Mouse (Mus musculus) limb, embryonic 11.5 days (tissue): ENCODE measurements around the gene Soga3. TPM values are rescaled to one million over a fixed set of nuclear protein-coding genes. Genes with fewer than 3 reads are reported as not detected.

Experiments
- ATAC-seq: fragments of 200-750 bp; cut with Nextera tagmentation; 2 replicates; pipeline ENCODE4 v1.8.0; 2017; ENCODE audit warnings: low read depth; ENCODE audit not compliant: insufficient number of reproducible peaks, low FRiP score, low TSS enrichment
- DNase-seq: peaks from one replicate; pipeline ENCODE4 v3.0.0-alpha.2; 2015; ENCODE audit warnings: low spot score
- H3K27ac ChIP-seq: fragments of 300-500 bp; sonication (generic); replicated peaks from 2 replicates; pipeline ENCODE4 v1.5.1; 2014; ENCODE audit warnings: low read depth, mild to moderate bottlenecking, low read length
- H3K27me3 ChIP-seq: fragments of 300-500 bp; sonication (generic); 2 replicates; pipeline ENCODE4 v1.6.1; 2014; ENCODE audit warnings: mild to moderate bottlenecking, low read length, mixed read lengths; ENCODE audit not compliant: control insufficient read depth, insufficient read depth
- H3K36me3 ChIP-seq: fragments of 300-500 bp; sonication (generic); 2 replicates; pipeline ENCODE4 v1.6.1; 2014; ENCODE audit warnings: mild to moderate bottlenecking, low read length, moderate library complexity, mixed read lengths; ENCODE audit not compliant: control insufficient read depth, insufficient read depth
- H3K4me1 ChIP-seq: fragments of 300-500 bp; sonication (generic); 2 replicates; pipeline ENCODE4 v1.6.1; 2014; ENCODE audit warnings: low read length, mixed read lengths; ENCODE audit not compliant: control insufficient read depth, insufficient read depth
- H3K4me2 ChIP-seq: fragments of 300-500 bp; sonication (generic); 2 replicates; pipeline ENCODE4 v1.6.1; 2014; ENCODE audit warnings: low read depth, mild to moderate bottlenecking, moderate library complexity; ENCODE audit not compliant: severe bottlenecking
- H3K4me3 ChIP-seq: fragments of 300-500 bp; sonication (generic); 2 replicates; pipeline ENCODE4 v1.5.1; 2014; ENCODE audit warnings: low read depth, low read length
- H3K9ac ChIP-seq: fragments of 300-500 bp; sonication (generic); 2 replicates; pipeline ENCODE4 v1.6.1; 2014; ENCODE audit warnings: mild to moderate bottlenecking, low read length
- H3K9me3 ChIP-seq: fragments of 300-500 bp; sonication (generic); 2 replicates; pipeline ENCODE4 v1.6.1; 2016; ENCODE audit warnings: low read length; ENCODE audit not compliant: control insufficient read depth
- WGBS: fragments of 180-500 bp; shearing (Covaris S2); extraction: QIAGEN DNeasy Blood & Tissue Kit; methylation state at CpG from one replicate; pipeline ENCODE4 v1.1.7; 2014; 5-methylcytosine and 5-hydroxymethylcytosine counted together
- polyA plus RNA-seq: library from polyadenylated mRNA; unstranded; fragments of >200 nt; fragmentation: Nextera tagmentation; extraction: Ambion mirVana; gene quantifications from 2 replicates; pipeline ENCODE4 v1.2.1, GENCODE M21; 2014

The Soga3 gene
- polyA plus RNA-seq, 1 experiment from 2014 or later: 0.33 TPM

GRCm38 (mm10) chr10:29216957-29217356 lies 73.3 kb downstream of the Soga3 start:
- 94% methylated on average over 1 of the region's 1 CpGs for WGBS
- H3K4me3 ChIP-seq: no peak overlapping the region
- DNase-seq: no peak
- no peaks in the 10 kb centered on the region for H3K27me3 ChIP-seq
- no peaks in the 10 kb centered on the region for H3K9me3 ChIP-seq
- no peak overlapping the region for H3K9ac ChIP-seq
- no peaks in the 10 kb centered on the region for H3K4me1 ChIP-seq
- H3K36me3 ChIP-seq: no peaks in the 10 kb centered on the region
- ATAC-seq: no peak
- H3K27ac ChIP-seq: no peak overlapping the region
- no peak overlapping the region for H3K4me2 ChIP-seq

GRCm38 (mm10) chr10:29217451-29217850 lies 73.8 kb downstream of the Soga3 start:
- H3K9ac ChIP-seq: no peak overlapping the region
- ATAC-seq (no peak), DNase-seq (no peak)
- H3K36me3 ChIP-seq: no peaks in the 10 kb centered on the region
- H3K9me3 ChIP-seq: no peaks in the 10 kb centered on the region
- 78% methylated on average over 2 of the region's 2 CpGs for WGBS
- no peak overlapping the region for H3K27ac ChIP-seq
- no peak overlapping the region for H3K4me2 ChIP-seq
- H3K27me3 ChIP-seq: no peaks in the 10 kb centered on the region
- no peak overlapping the region for H3K4me3 ChIP-seq
- no peaks in the 10 kb centered on the region for H3K4me1 ChIP-seq

- 83% methylated on average over 4 of the region's 4 CpGs for WGBS
- no peak for DNase-seq
- no peaks in the 10 kb centered on the region for H3K9me3 ChIP-seq
- no peaks in the 10 kb centered on the region for H3K36me3 ChIP-seq
- H3K27me3 ChIP-seq: no peaks in the 10 kb centered on the region
- no peak overlapping the region for H3K9ac ChIP-seq
- no peak overlapping the region for H3K4me2 ChIP-seq
- no peak overlapping the region for H3K27ac ChIP-seq
- ATAC-seq: no peak
- no peak overlapping the region for H3K4me3 ChIP-seq
- no peaks in the 10 kb centered on the region for H3K4me1 ChIP-seq
Measured at GRCm38 (mm10) chr10:29225329-29225728, 81.7 kb downstream of the Soga3 start.

- DNase-seq: no peak
- Histone ChIP-seq H3K4me2 (no peak overlapping the region), H3K36me3 (no peaks in the 10 kb centered on the region), H3K27me3 (no peaks in the 10 kb centered on the region), H3K27ac (no peak overlapping the region), H3K9me3 (no peaks in the 10 kb centered on the region), H3K4me3 (no peak overlapping the region), H3K9ac (no peak overlapping the region), H3K4me1 (no peaks in the 10 kb centered on the region)
- ATAC-seq: no peak
- 90% methylated on average over 2 of the region's 2 CpGs for WGBS
Measured at GRCm38 (mm10) chr10:29231208-29231607, 87.6 kb downstream of the Soga3 start.

Other genes starting within 250 kb of the Soga3 start
- gene 2310057J18Rik, start 157.5 kb upstream of the Soga3 start, polyA plus RNA-seq: not detected in 2 replicates
- gene Gm49353, start 55.1 kb downstream of the Soga3 start, polyA plus RNA-seq: not detected in 2 replicates
- gene 9330159F19Rik, start 67.8 kb downstream of the Soga3 start, polyA plus RNA-seq: 0.24 and 0.61 TPM in 2 replicates
- 19.7 and 22.5 TPM in 2 replicates for gene Echdc1, start 169.3 kb downstream of the Soga3 start, polyA plus RNA-seq
- 53.2 and 57.2 TPM in 2 replicates for gene Rnf146, start 218.6 kb downstream of the Soga3 start, polyA plus RNA-seq